Mouse (Mus musculus): Measurements from ENCODE around the gene Urm1. TPM values are rescaled to one million over a fixed set of nuclear protein-coding genes. Genes with fewer than 3 reads are reported as not detected.

Gene Urm1
- 38.6 TPM for total RNA-seq (2023)

DNA sequence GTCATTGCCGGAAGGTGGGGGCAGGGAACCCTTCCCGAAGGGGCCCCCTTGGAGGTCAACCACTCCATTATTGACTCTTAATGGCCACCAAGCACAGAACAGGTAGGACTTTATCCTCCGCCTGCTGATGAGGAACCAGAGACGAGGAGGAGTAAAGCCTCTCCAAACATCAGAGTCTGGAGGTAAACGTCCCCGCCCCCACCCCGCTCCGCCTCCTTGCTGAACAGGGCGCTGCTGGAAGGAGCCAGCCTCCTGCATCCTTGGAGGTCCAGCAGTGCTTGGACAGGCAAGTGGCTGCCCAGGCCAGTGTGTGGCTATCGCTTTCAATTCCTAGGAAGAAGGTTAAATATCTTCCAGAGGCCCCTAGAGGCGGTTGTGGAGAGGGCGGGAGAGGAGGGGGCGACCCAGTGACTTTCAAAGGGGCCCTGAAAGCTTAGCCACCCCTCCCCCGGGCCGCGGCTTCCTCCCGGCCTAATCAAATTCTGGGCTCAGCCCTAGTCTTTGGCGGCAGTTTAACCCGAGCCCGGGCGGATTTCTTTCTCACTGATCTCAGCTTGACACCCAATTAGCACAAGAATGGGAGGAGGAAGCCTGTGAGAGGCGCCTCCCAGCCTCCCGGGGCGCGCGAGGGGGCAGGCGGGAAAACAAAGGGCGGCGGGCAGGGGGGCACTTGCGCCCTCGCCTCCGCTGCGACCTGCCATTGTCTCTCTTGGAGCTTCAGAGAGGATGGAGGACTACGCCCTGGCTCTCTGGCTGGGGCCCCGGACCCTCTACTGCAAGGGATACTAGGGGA lies at the start of gene Urm1:
Urm1 (plus strand) TSS at position 51 of the 793 bp plus-strand sequence.

DNA sequence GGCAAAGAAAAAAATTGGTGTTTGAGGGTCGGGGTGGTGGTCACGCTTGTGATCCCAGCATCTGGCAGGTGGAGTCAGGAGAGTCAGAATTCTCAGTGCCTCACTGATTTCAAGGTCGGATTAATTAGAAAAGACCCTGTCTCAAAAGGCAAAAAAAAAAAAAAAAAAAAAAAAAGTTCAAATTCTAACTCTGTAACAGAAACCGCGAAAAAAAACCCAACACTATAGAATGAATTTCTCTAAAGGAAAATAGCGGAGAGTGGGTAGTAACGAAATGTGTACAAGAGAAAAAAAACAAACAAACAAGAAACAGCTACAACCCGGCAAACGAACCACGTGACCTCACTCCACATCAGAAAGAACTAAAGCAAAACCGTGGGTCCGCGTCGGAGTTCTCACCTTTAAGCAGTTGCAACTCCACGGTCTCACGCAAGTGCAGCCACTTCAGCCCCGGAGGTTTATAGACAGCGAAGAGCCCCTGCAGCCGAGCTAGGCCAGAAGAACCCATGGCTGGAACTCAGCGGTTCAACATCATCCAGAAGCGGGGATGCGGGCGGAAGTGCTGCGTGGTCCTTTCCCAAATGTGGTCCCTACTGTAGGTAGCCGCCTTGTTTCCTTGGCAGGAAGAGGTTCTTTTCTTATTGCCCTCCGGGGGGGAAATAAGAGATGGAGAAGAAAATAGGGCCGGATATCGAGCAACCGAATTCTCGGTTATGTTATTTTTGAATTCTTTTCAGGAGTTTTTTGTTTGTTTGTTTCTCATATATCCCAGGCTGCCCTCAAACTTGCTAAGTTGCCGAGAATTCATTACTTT lies 32.6 kb upstream of the Urm1 start, which contains the start of gene Coq4:
Coq4 (plus strand) TSS at position 390 of the 814 bp plus-strand sequence.

DNA sequence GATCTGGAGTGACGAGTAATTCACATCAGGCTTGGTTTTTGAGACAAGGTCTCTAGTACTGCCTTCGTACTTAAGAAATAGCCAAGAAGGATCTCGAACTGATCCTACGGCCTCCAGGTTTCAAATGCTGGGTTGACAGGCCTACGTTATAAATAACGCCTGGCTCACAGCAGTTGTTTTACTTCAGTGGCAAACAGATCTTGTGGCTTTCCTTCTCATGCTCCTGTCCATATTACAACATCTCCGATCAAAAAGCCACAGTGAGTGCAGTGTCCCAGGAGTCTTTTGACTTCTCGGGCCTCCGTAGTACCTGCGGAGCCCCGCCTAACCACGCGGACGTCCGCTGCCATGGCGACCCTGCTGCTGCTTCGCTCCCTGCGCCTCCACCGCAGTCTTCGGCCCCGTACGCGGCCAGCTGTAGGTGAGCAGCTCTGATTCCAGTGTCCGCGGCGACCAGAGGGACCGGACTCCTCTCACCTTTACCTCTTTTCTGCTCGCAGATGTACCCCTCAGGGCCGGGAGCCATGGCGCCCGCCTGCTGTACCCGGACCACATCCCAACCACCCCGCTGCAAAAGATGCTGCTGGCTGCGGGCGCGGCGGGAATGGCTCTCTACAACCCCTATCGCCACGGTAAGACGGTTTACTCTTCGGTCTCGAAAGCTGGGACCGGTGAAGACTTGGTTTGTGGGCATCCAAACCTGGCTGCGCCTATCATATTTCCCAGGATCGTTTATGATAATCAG lies 31.8 kb upstream of the Urm1 start, which contains the start of gene Trub2:
Trub2 (minus strand) TSS at position 566 of the 745 bp plus-strand sequence.

DNA sequence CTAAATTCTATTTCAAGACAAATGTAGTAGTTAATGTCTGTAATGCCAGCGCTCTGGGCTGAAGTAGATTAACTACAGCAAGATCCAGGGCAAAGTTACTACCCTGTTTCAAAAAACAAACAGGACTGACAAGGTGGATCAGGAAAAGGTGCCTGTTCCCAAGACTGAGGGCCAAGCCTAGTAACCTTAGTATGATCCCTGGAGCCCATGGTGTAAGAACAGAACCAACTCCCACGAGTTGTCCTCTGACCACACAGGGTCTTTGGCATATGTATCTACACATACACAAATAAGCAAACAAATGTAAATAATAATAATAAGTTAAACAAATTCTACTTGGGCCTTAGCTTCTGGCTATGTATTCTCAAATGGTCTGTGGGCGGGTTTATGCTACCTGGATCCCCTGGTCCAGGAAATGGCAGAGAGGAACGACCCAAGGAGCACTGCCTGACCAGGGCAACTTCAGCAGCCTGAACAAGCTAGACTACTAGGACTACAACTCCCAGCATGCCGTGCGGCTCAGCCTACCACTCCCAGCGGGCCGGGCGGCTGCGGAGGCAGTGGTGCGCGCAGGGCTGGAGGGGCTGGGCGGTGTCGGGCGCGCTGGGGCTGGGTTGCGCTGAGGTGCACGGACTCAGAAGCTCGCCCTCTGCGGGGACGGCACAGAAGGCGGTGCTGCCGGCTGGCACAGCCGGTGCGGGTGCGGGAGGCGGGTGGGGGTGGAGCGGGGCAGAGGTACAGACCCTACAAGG lies 17.6 kb upstream of the Urm1 start, which contains the start of gene Slc27a4:
Slc27a4 (plus strand) TSS at position 560 of the 752 bp plus-strand sequence.

DNA sequence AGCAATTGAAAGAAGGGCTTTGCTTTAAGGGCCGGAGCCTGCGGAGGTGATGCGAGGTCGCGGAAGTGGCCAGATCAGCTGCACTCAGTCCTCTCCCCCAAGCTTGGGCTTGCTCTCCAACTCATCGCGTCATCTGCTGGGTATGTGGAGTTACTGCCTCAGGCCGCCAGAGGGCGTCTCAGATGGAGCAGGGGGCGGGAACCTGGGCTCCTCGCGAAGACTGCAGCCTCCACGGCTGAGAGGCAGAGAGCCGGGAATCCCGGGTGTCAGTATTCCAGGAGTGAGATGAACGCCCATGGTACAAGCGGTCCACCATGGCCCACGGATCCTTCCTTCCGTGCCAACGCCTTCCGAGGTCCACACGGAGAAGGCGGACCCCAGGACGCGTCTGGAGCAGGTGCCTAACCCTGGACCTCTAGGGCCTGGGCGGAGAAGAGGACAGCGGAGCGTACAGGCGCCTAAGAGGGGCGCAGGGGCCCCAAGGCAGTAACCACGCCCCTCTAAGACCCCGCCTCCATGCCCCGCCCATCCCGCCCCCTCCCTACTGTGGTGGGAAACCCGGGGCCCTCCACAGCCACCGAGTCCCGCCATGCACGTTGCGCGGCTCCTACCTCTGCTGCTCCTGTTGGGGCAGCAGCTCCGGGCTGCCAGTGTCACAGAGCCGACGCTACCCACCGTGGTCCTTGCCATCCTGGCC lies 49.2 kb downstream of the Urm1 start, which contains the start of gene Cercam:
Cercam (plus strand) TSS at position 216 of the 697 bp plus-strand sequence.

DNA sequence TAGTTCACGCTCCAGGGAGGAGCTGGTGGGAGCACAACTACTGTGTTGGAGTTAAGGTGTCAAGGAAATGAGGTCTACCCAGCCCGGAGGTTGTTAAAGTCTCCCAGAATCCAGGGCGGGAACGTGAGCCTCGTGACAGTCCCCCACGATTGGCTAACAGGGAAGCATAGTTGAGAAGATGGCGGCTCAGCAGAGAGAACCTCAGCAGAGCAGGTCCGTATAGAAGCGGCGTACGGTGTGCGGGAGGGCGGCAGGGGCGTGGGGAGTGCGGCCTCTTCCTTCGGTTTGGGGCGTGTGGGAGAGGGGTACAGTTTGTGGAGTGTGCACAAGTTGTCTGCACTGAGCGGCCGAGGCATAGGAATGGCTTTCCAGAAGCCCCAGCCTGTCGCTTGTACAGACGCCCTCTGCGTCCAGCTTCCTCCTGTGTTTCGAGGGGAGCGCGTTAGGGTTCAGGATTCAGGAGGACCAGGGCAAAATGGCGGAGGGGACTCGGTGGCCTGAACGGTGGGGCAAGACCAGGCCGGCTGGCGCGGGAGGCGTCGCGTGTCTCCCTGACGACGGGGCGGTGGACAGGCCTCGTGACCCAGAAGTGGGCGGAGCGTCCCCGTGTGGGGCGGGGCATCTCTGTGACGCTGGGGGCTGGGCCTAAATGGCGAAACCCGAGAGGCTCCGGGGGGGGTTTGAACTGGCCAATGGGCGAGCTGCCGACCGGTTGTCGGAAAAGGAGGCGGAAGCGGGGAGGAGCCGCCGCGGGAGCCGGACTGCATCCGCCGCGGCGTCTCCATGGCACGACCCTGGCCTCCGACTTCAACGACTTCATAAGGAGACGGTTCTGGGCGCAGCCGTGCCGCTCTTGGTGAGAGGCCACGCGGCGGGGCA lies 69.4 kb downstream of the Urm1 start, which contains the start of gene Odf2:
Odf2 (plus strand) TSS at position 156 of the 879 bp plus-strand sequence.

Other genes with a start within 250 kb of the Urm1 start
- 142 TPM for gene Rapgef1, start 200.4 kb upstream of the Urm1 start, total RNA-seq (2023)
- not detected for gene Gm13420, start 68.4 kb upstream of the Urm1 start, total RNA-seq (2023)
- 2.6 TPM for gene Gm13547, start 60.8 kb upstream of the Urm1 start, total RNA-seq (2023)
- 3.8 TPM for gene Coq4, start 32.6 kb upstream of the Urm1 start, total RNA-seq (2023)
- gene Trub2, start 31.6 kb upstream of the Urm1 start, total RNA-seq (2023), result 42.2 TPM
- 17.5 TPM for gene Slc27a4, start 17.4 kb upstream of the Urm1 start, total RNA-seq (2023)
- gene Cercam, start 49.1 kb downstream of the Urm1 start, total RNA-seq (2023), result 0.62 TPM
- 78.7 TPM for gene Odf2, start 69.1 kb downstream of the Urm1 start, total RNA-seq (2023)
- gene Gle1, start 115.4 kb downstream of the Urm1 start, total RNA-seq (2023), result 60.2 TPM
- 311 TPM for gene Sptan1, start 145.5 kb downstream of the Urm1 start, total RNA-seq (2023)
- 0.33 TPM for gene Wdr34, start 228.8 kb downstream of the Urm1 start, total RNA-seq (2023)
- 229 TPM for gene Set, start 237.3 kb downstream of the Urm1 start, total RNA-seq (2023)

Measured in CD4-positive naive resting alpha-beta T cell, adult 57 days (primary cell).